Mouse (Mus musculus): ENCODE data around the gene Gm20431. TPM values are rescaled to one million over a fixed set of nuclear protein-coding genes. Genes with fewer than 3 reads are reported as not detected.

Gene Gm20431
- polyA plus RNA-seq, 1 experiment: 41.0 TPM

GRCm38 (mm10) chr2:167701472-167701871 lies 40.2 kb upstream of the Gm20431 start:
- Histone ChIP-seq H3K4me3 (ENCODE audit: control insufficient read depth, low read depth, low read length) (no peak overlapping the region), H3K36me3 (ENCODE audit: control insufficient read depth, insufficient read depth, low read length) (no peaks in the 10 kb centered on the region), H3K4me1 (ENCODE audit: control insufficient read depth, insufficient read depth, low read length) (peaks cover 4% of the 10 kb centered on the region; the same call in 1 of the 2 replicates), H3K27me3 (ENCODE audit: control insufficient read depth, insufficient read depth, low read length) (no peaks in the 10 kb centered on the region), H3K27ac (ENCODE audit: control insufficient read depth, insufficient read depth, low read depth, low read length) (no peak overlapping the region)
- TF ChIP-seq POLR2A (IDR thresholded peaks at IDR 0.05; ENCODE audit: control insufficient read depth, low read depth, low read length): no peak
- no peak for TF ChIP-seq CTCF (IDR thresholded peaks at IDR 0.05; ENCODE audit: control insufficient read depth, insufficient read depth, insufficient replicate concordance, low read depth, low read length)

- Histone ChIP-seq H3K27me3 (ENCODE audit: control insufficient read depth, insufficient read depth, low read length) (no peaks in the 10 kb centered on the region), H3K4me3 (ENCODE audit: control insufficient read depth, low read depth, low read length) (no peak overlapping the region), H3K4me1 (ENCODE audit: control insufficient read depth, insufficient read depth, low read length) (peaks cover 4% of the 10 kb centered on the region; the same call in 1 of the 2 replicates), H3K27ac (ENCODE audit: control insufficient read depth, insufficient read depth, low read depth, low read length) (no peak overlapping the region), H3K36me3 (ENCODE audit: control insufficient read depth, insufficient read depth, low read length) (no peaks in the 10 kb centered on the region)
- TF ChIP-seq POLR2A (IDR thresholded peaks at IDR 0.05; ENCODE audit: control insufficient read depth, low read depth, low read length) (no peak), CTCF (IDR thresholded peaks at IDR 0.05; ENCODE audit: control insufficient read depth, insufficient read depth, insufficient replicate concordance, low read depth, low read length) (no peak)
These were observed 38.7 kb upstream of the Gm20431 start for GRCm38 (mm10) chr2:167700018-167700417.

GRCm38 (mm10) chr2:167697902-167698301 lies 36.6 kb upstream of the Gm20431 start:
- no peaks in the 10 kb centered on the region for H3K36me3 ChIP-seq (ENCODE audit: control insufficient read depth, insufficient read depth, low read length)
- H3K4me3 ChIP-seq (ENCODE audit: control insufficient read depth, low read depth, low read length): no peak overlapping the region
- peaks cover 4% of the 10 kb centered on the region; the same call in 1 of the 2 replicates for H3K4me1 ChIP-seq (ENCODE audit: control insufficient read depth, insufficient read depth, low read length)
- H3K27ac ChIP-seq (ENCODE audit: control insufficient read depth, insufficient read depth, low read depth, low read length): no peak overlapping the region; the same call in 1 of the 2 replicates
- no peaks in the 10 kb centered on the region for H3K27me3 ChIP-seq (ENCODE audit: control insufficient read depth, insufficient read depth, low read length)
- TF ChIP-seq CTCF (IDR thresholded peaks at IDR 0.05; ENCODE audit: control insufficient read depth, insufficient read depth, insufficient replicate concordance, low read depth, low read length) (no peak), POLR2A (IDR thresholded peaks at IDR 0.05; ENCODE audit: control insufficient read depth, low read depth, low read length) (no peak)

GRCm38 (mm10) chr2:167696143-167696542 lies 34.8 kb upstream of the Gm20431 start:
- no peak overlapping the region for H3K4me3 ChIP-seq (ENCODE audit: control insufficient read depth, low read depth, low read length)
- H3K36me3 ChIP-seq (ENCODE audit: control insufficient read depth, insufficient read depth, low read length): no peaks in the 10 kb centered on the region
- H3K4me1 ChIP-seq (ENCODE audit: control insufficient read depth, insufficient read depth, low read length): peaks cover 4% of the 10 kb centered on the region; the same call in 1 of the 2 replicates
- TF ChIP-seq POLR2A (IDR thresholded peaks at IDR 0.05; ENCODE audit: control insufficient read depth, low read depth, low read length) (no peak), CTCF (IDR thresholded peaks at IDR 0.05; ENCODE audit: control insufficient read depth, insufficient read depth, insufficient replicate concordance, low read depth, low read length) (no peak)
- no peaks in the 10 kb centered on the region for H3K27me3 ChIP-seq (ENCODE audit: control insufficient read depth, insufficient read depth, low read length)
- H3K27ac ChIP-seq (ENCODE audit: control insufficient read depth, insufficient read depth, low read depth, low read length): no peak overlapping the region

GRCm38 (mm10) chr2:167695491-167695890 lies 34.2 kb upstream of the Gm20431 start:
- Histone ChIP-seq H3K36me3 (ENCODE audit: control insufficient read depth, insufficient read depth, low read length) (no peaks in the 10 kb centered on the region), H3K4me3 (ENCODE audit: control insufficient read depth, low read depth, low read length) (no peak overlapping the region), H3K27me3 (ENCODE audit: control insufficient read depth, insufficient read depth, low read length) (no peaks in the 10 kb centered on the region), H3K27ac (ENCODE audit: control insufficient read depth, insufficient read depth, low read depth, low read length) (no peak overlapping the region), H3K4me1 (ENCODE audit: control insufficient read depth, insufficient read depth, low read length) (peaks cover 5% of the 10 kb centered on the region)
- TF ChIP-seq POLR2A (IDR thresholded peaks at IDR 0.05; ENCODE audit: control insufficient read depth, low read depth, low read length) (no peak), CTCF (IDR thresholded peaks at IDR 0.05; ENCODE audit: control insufficient read depth, insufficient read depth, insufficient replicate concordance, low read depth, low read length) (no peak)

- no peaks in the 10 kb centered on the region for H3K27me3 ChIP-seq (ENCODE audit: control insufficient read depth, insufficient read depth, low read length)
- no peak for TF ChIP-seq POLR2A (IDR thresholded peaks at IDR 0.05; ENCODE audit: control insufficient read depth, low read depth, low read length)
- no peak for TF ChIP-seq CTCF (IDR thresholded peaks at IDR 0.05; ENCODE audit: control insufficient read depth, insufficient read depth, insufficient replicate concordance, low read depth, low read length)
- H3K36me3 ChIP-seq (ENCODE audit: control insufficient read depth, insufficient read depth, low read length): no peaks in the 10 kb centered on the region
- H3K4me1 ChIP-seq (ENCODE audit: control insufficient read depth, insufficient read depth, low read length): peaks cover 7% of the 10 kb centered on the region
- no peak overlapping the region for H3K4me3 ChIP-seq (ENCODE audit: control insufficient read depth, low read depth, low read length)
- H3K27ac ChIP-seq (ENCODE audit: control insufficient read depth, insufficient read depth, low read depth, low read length): no peak overlapping the region
These were observed 33.7 kb upstream of the Gm20431 start for GRCm38 (mm10) chr2:167694963-167695362.

- Histone ChIP-seq H3K36me3 (ENCODE audit: control insufficient read depth, insufficient read depth, low read length) (no peaks in the 10 kb centered on the region), H3K4me3 (ENCODE audit: control insufficient read depth, low read depth, low read length) (no peak overlapping the region), H3K4me1 (ENCODE audit: control insufficient read depth, insufficient read depth, low read length) (peaks cover 14% of the 10 kb centered on the region), H3K27me3 (ENCODE audit: control insufficient read depth, insufficient read depth, low read length) (no peaks in the 10 kb centered on the region), H3K27ac (ENCODE audit: control insufficient read depth, insufficient read depth, low read depth, low read length) (no peak overlapping the region)
- TF ChIP-seq POLR2A (IDR thresholded peaks at IDR 0.05; ENCODE audit: control insufficient read depth, low read depth, low read length) (no peak), CTCF (IDR thresholded peaks at IDR 0.05; ENCODE audit: control insufficient read depth, insufficient read depth, insufficient replicate concordance, low read depth, low read length) (no peak)
These were observed 32.9 kb upstream of the Gm20431 start for GRCm38 (mm10) chr2:167694244-167694643.

- H3K4me3 ChIP-seq (ENCODE audit: control insufficient read depth, low read depth, low read length): no peak overlapping the region
- no peak overlapping the region for H3K27ac ChIP-seq (ENCODE audit: control insufficient read depth, insufficient read depth, low read depth, low read length)
- H3K27me3 ChIP-seq (ENCODE audit: control insufficient read depth, insufficient read depth, low read length): no peaks in the 10 kb centered on the region
- H3K4me1 ChIP-seq (ENCODE audit: control insufficient read depth, insufficient read depth, low read length): peaks cover 14% of the 10 kb centered on the region
- H3K36me3 ChIP-seq (ENCODE audit: control insufficient read depth, insufficient read depth, low read length): no peaks in the 10 kb centered on the region
- no peak for TF ChIP-seq CTCF (IDR thresholded peaks at IDR 0.05; ENCODE audit: control insufficient read depth, insufficient read depth, insufficient replicate concordance, low read depth, low read length)
- no peak for TF ChIP-seq POLR2A (IDR thresholded peaks at IDR 0.05; ENCODE audit: control insufficient read depth, low read depth, low read length)
These were observed 32.2 kb upstream of the Gm20431 start for GRCm38 (mm10) chr2:167693540-167693939.

Measured in testis, adult 2 months (tissue).